Mouse (Mus musculus): Measurements from ENCODE around the gene Ap1m1. TPM values are rescaled to one million over a fixed set of nuclear protein-coding genes. Genes with fewer than 3 reads are reported as not detected.

The Ap1m1 gene
- polyA plus RNA-seq, 1 experiment from 2014 or later = 40.7 TPM

DNA sequence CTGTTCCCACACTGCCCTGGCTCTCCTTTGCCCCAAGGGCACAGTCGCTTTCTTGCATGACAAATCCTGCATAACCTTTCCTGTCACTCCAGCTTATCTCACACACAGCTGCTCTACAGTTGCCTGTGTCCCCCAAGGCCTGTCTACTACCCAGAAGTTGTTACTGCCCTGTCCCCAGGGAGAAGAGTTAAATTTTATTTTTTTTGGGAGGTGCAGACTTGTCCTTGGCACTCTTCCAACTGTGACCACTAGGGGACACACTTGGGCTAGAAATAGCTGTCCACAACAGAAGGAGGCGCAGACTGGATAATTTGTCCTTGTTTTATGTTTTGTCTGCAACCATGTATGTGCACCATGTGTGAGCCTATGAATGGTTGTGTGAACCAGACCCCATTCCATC, 21.2 kb downstream of the Ap1m1 start:
- Histone ChIP-seq H3K9ac (replicated peaks) (no peak overlapping the region), H3K27me3 (ENCODE audit: insufficient read depth, low read length) (no peaks in the 10 kb centered on the region), H3K4me3 (ENCODE audit: low read depth, low read length) (no peak overlapping the region), H3K4me1 (ENCODE audit: insufficient read depth) (no peaks in the 10 kb centered on the region; the same call in 1 of the 2 replicates), H3K27ac (ENCODE audit: low read depth) (0 out of 2 replicates have a peak overlapping the region, but pooled peaks have one; percentile 0), H3K36me3 (replicated peaks; ENCODE audit: insufficient read depth, low read length) (0 out of 2 replicates have a peak, but pooled peaks cover 3% of the 10 kb centered on the region), H3K4me2 (ENCODE audit: low read depth, low read length) (no peak overlapping the region), H3K9me3 (ENCODE audit: low read length) (no peaks in the 10 kb centered on the region)
- peak; percentile 54 for ATAC-seq
- TF ChIP-seq EP300 (IDR thresholded peaks at IDR 0.05; ENCODE audit: low read depth) = 0 out of 2 replicates have a peak, but pooled peaks have one; percentile 11
- peak; percentile 97 for TF ChIP-seq CTCF (IDR thresholded peaks at IDR 0.05; ENCODE audit: low read depth)
- WGBS (ENCODE audit: insufficient replicate concordance) = 18% methylated on average over 2 of the region's 2 CpGs
- peak; percentile 81 for DNase-seq

GRCm38 (mm10) chr8:72261431-72261830, 21.6 kb downstream of the Ap1m1 start:
- H3K27me3 ChIP-seq (ENCODE audit: insufficient read depth, low read length) = no peaks in the 10 kb centered on the region
- no peak overlapping the region for H3K9ac ChIP-seq (replicated peaks)
- no peak for DNase-seq
- H3K4me3 ChIP-seq (ENCODE audit: low read depth, low read length) = no peak overlapping the region
- no peaks in the 10 kb centered on the region; the same call in 1 of the 2 replicates for H3K4me1 ChIP-seq (ENCODE audit: insufficient read depth)
- TF ChIP-seq EP300 (IDR thresholded peaks at IDR 0.05; ENCODE audit: low read depth) = no peak
- no peak for TF ChIP-seq CTCF (IDR thresholded peaks at IDR 0.05; ENCODE audit: low read depth)
- H3K36me3 ChIP-seq (replicated peaks; ENCODE audit: insufficient read depth, low read length) = 0 out of 2 replicates have a peak, but pooled peaks cover 3% of the 10 kb centered on the region
- no peak for ATAC-seq
- H3K9me3 ChIP-seq (ENCODE audit: low read length) = no peaks in the 10 kb centered on the region
- no peak overlapping the region for H3K27ac ChIP-seq (ENCODE audit: low read depth)
- H3K4me2 ChIP-seq (ENCODE audit: low read depth, low read length) = no peak overlapping the region

- TF ChIP-seq EP300 (IDR thresholded peaks at IDR 0.05; ENCODE audit: low read depth) = no peak
- peak; percentile 55 for TF ChIP-seq CTCF (IDR thresholded peaks at IDR 0.05; ENCODE audit: low read depth)
- no peak overlapping the region for H3K4me3 ChIP-seq (ENCODE audit: low read depth, low read length)
- H3K27me3 ChIP-seq (ENCODE audit: insufficient read depth, low read length) = no peaks in the 10 kb centered on the region
- ATAC-seq (no peak), DNase-seq (no peak)
- no peak overlapping the region for H3K27ac ChIP-seq (ENCODE audit: low read depth)
- H3K9me3 ChIP-seq (ENCODE audit: low read length) = no peaks in the 10 kb centered on the region
- 0 out of 2 replicates have a peak, but pooled peaks cover 3% of the 10 kb centered on the region for H3K36me3 ChIP-seq (replicated peaks; ENCODE audit: insufficient read depth, low read length)
- H3K9ac ChIP-seq (replicated peaks) = no peak overlapping the region
- H3K4me1 ChIP-seq (ENCODE audit: insufficient read depth) = no peaks in the 10 kb centered on the region; the same call in 1 of the 2 replicates
- no peak overlapping the region for H3K4me2 ChIP-seq (ENCODE audit: low read depth, low read length)
- 57% methylated on average over 5 of the region's 5 CpGs for WGBS (ENCODE audit: insufficient replicate concordance)
Measured at GRCm38 (mm10) chr8:72261872-72262271, 22.1 kb downstream of the Ap1m1 start.

DNA sequence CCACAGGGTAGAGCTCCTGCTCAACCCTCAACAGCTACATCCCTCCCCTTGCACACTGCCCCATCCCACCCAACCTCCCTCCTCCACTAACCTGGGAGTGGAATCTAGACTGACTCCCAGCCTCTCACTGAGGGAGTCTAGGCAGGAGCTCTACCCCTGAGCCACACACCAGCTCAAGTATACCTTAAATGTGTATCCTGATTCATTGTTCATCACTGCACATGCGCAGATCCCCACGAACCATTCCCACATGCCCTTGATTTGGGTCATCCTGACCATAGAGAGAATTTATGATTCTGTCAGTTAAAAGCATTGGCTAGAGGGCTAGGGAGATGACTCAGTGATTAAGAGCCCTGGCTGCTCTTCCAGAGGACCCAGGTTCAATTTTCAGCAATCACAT, 22.9 kb downstream of the Ap1m1 start:
- DNase-seq (no peak), ATAC-seq (no peak)
- Histone ChIP-seq H3K27me3 (ENCODE audit: insufficient read depth, low read length) (no peaks in the 10 kb centered on the region), H3K36me3 (replicated peaks; ENCODE audit: insufficient read depth, low read length) (0 out of 2 replicates have a peak, but pooled peaks cover under 1% of the 10 kb centered on the region), H3K4me1 (ENCODE audit: insufficient read depth) (peaks cover 2% of the 10 kb centered on the region; the same call in 1 of the 2 replicates), H3K9ac (replicated peaks) (no peak overlapping the region), H3K4me3 (ENCODE audit: low read depth, low read length) (no peak overlapping the region), H3K4me2 (ENCODE audit: low read depth, low read length) (no peak overlapping the region), H3K27ac (ENCODE audit: low read depth) (no peak overlapping the region), H3K9me3 (ENCODE audit: low read length) (no peaks in the 10 kb centered on the region)
- TF ChIP-seq CTCF (IDR thresholded peaks at IDR 0.05; ENCODE audit: low read depth) (no peak), EP300 (IDR thresholded peaks at IDR 0.05; ENCODE audit: low read depth) (no peak)
- WGBS (ENCODE audit: insufficient replicate concordance) = 66% methylated on average over 2 of the region's 2 CpGs

DNA sequence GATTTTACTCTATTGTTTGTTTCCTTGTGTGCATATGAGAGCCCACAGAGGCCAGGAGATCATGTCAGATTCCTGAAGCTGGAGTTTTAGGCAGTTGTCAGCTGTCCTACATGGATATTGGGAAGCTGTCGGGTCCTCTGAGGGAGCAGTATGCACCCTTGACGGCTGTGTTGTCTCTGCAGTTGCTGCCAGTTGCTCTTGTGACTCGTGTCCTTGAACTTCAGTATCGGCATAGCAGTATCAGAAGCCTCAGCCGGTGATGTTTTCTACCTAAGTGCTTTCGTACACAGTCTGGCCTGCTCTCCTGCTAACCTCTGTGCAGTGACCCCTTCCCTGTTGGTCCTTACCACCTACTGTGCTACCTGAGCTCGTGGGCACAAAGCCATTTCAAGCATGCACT, 23.6 kb downstream of the Ap1m1 start:
- DNase-seq (no peak), ATAC-seq (no peak)
- Histone ChIP-seq H3K27ac (ENCODE audit: low read depth) (no peak overlapping the region), H3K4me1 (ENCODE audit: insufficient read depth) (peaks cover 7% of the 10 kb centered on the region), H3K9me3 (ENCODE audit: low read length) (no peaks in the 10 kb centered on the region), H3K4me3 (ENCODE audit: low read depth, low read length) (no peak overlapping the region), H3K27me3 (ENCODE audit: insufficient read depth, low read length) (no peaks in the 10 kb centered on the region), H3K36me3 (replicated peaks; ENCODE audit: insufficient read depth, low read length) (no peaks in the 10 kb centered on the region), H3K9ac (replicated peaks) (no peak overlapping the region), H3K4me2 (ENCODE audit: low read depth, low read length) (no peak overlapping the region)
- 59% methylated on average over 7 of the region's 7 CpGs for WGBS (ENCODE audit: insufficient replicate concordance)
- TF ChIP-seq EP300 (IDR thresholded peaks at IDR 0.05; ENCODE audit: low read depth) (no peak), CTCF (IDR thresholded peaks at IDR 0.05; ENCODE audit: low read depth) (no peak)

- no peak overlapping the region for H3K27ac ChIP-seq (ENCODE audit: low read depth)
- TF ChIP-seq EP300 (IDR thresholded peaks at IDR 0.05; ENCODE audit: low read depth) (no peak), CTCF (IDR thresholded peaks at IDR 0.05; ENCODE audit: low read depth) (no peak)
- ATAC-seq = no peak
- no peaks in the 10 kb centered on the region for H3K27me3 ChIP-seq (ENCODE audit: insufficient read depth, low read length)
- H3K4me1 ChIP-seq (ENCODE audit: insufficient read depth) = peaks cover 13% of the 10 kb centered on the region
- no peak for DNase-seq
- no peak overlapping the region for H3K9ac ChIP-seq (replicated peaks)
- H3K4me2 ChIP-seq (ENCODE audit: low read depth, low read length) = no peak overlapping the region
- no peaks in the 10 kb centered on the region for H3K9me3 ChIP-seq (ENCODE audit: low read length)
- no peak overlapping the region for H3K4me3 ChIP-seq (ENCODE audit: low read depth, low read length)
- WGBS (ENCODE audit: insufficient replicate concordance) = 36% methylated on average over 5 of the region's 7 CpGs
- no peaks in the 10 kb centered on the region for H3K36me3 ChIP-seq (replicated peaks; ENCODE audit: insufficient read depth, low read length)
Measured at GRCm38 (mm10) chr8:72265342-72265741, 25.5 kb downstream of the Ap1m1 start.

DNA sequence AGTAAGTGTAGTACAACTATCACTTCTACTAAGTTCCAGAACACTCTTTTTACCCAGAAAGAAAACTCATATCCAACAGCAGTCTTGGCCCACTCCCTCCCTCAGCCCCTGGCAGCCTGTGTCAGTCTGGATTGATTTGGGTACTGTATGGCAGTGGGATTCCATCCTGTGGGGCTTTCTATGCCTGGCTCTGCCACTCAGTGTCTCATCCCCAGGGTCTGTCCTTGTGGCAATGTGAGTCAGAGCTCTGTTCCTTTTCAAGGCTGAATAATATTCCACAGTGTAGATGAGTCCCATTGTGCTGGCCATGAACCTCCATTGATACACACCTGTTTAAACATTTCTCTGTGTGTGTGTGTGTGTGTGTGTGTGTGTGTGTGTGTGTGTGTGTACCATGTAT, 26.9 kb downstream of the Ap1m1 start:
- H3K4me3 ChIP-seq (ENCODE audit: low read depth, low read length) = no peak overlapping the region
- no peak for ATAC-seq
- no peaks in the 10 kb centered on the region for H3K36me3 ChIP-seq (replicated peaks; ENCODE audit: insufficient read depth, low read length)
- no peak overlapping the region for H3K9ac ChIP-seq (replicated peaks)
- no peak overlapping the region for H3K27ac ChIP-seq (ENCODE audit: low read depth)
- H3K9me3 ChIP-seq (ENCODE audit: low read length) = no peaks in the 10 kb centered on the region
- H3K4me1 ChIP-seq (ENCODE audit: insufficient read depth) = peaks cover 17% of the 10 kb centered on the region
- H3K27me3 ChIP-seq (ENCODE audit: insufficient read depth, low read length) = no peaks in the 10 kb centered on the region
- no peak for DNase-seq
- no peak overlapping the region for H3K4me2 ChIP-seq (ENCODE audit: low read depth, low read length)
- no peak for TF ChIP-seq CTCF (IDR thresholded peaks at IDR 0.05; ENCODE audit: low read depth)
- TF ChIP-seq EP300 (IDR thresholded peaks at IDR 0.05; ENCODE audit: low read depth) = no peak

Measured in liver, postnatal 0 days (tissue).